Mouse (Mus musculus) bone marrow macrophage, adult 2 months (primary cell): ENCODE results near the gene Avpr1b. TPM values are rescaled to one million over a fixed set of nuclear protein-coding genes. Genes with fewer than 3 reads are reported as not detected.

Experiments used
- H3K27ac ChIP-seq: 2 replicates; pipeline ENCODE4 v1.5.1; 2012; ENCODE audit warnings: low read depth, low read length; ENCODE audit not compliant: insufficient read depth
- H3K4me1 ChIP-seq: 2 replicates; pipeline ENCODE4 v1.6.1; 2012; ENCODE audit warnings: low read length; ENCODE audit not compliant: control insufficient read depth, insufficient read depth
- H3K4me3 ChIP-seq: 2 replicates; pipeline ENCODE4 v1.5.1; 2012; ENCODE audit warnings: mild to moderate bottlenecking, low read length, moderate library complexity; ENCODE audit not compliant: insufficient read depth
- CTCF ChIP-seq: IDR thresholded peaks from 2 replicates; pipeline ENCODE4 v1.5.1; 2012; ENCODE audit warnings: low read depth, mild to moderate bottlenecking, low read length, moderate library complexity
- POLR2A ChIP-seq: IDR thresholded peaks from 2 replicates; pipeline ENCODE4 v1.6.1; 2012; ENCODE audit warnings: mild to moderate bottlenecking, low read depth, low read length, borderline replicate concordance
- polyA plus RNA-seq: library from polyadenylated mRNA; stranded (reverse); fragments of >200 nt; gene quantifications from 2 replicates; pipeline ENCODE4 v1.2.4, GENCODE M21; 2012; ENCODE audit not compliant: missing spikeins, insufficient read depth, insufficient read length

The Avpr1b gene
- polyA plus RNA-seq, 1 experiment, result not detected

DNA sequence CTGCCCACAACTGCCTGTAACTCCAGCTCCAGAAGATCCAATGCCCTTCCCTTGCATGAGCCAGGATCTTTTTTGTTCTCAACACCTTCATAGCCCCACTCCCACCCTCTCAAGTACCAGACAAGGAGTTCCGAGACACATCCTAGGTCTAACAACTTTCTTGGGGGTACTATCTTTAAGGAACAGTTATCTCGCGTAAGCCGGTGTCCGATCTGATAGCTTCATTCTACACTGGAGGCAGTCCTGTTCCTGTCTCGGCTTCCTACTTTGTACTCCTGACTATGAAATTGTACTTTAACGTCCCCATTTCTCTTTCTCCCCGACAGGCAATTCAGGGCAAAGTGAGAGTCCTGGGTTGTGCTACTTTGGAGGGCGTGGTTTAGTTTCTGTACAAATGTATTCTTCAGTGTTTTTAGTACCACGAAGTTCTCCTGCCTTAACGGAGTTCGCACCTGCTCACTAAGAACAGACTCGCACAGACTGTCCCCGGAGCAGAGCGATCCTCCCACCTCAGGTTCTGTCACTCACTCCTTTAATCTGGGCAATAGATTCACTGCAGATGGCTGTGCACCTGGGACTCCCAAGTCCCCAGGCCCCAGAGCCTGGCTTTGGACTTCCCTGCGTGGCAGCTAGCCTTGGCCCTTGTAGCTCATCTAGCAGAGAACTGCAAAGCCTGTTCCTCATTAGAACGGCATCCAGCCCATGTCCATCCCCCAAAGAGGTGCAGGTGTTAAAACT lies 19.9 kb upstream of the Avpr1b start:
- no peaks in the 10 kb centered on the region for H3K4me1 ChIP-seq
- TF ChIP-seq CTCF (no peak), POLR2A (no peak)
- no peak overlapping the region for H3K4me3 ChIP-seq
- H3K27ac ChIP-seq, result no peak overlapping the region

DNA sequence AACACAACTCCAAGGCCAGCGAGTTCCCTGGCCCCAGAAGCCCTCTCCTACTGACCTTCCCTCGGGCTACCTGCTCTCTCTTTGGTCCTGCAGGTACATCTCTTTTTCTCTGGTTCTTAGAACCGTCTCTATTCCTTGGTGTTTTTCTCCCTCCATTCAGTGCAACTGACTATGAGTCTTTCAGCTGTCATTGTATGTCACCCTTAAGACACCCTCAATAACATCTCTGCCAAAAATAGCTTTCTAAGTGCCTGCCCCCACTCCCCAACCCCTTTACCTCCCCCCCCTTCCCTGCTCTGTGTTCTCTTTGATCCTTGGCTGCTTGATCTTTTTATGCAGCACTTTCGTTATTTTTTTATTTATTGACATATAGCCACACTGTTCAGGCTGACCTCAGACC lies 18.6 kb upstream of the Avpr1b start:
- TF ChIP-seq POLR2A (no peak), CTCF (no peak)
- H3K4me3 ChIP-seq, result no peak overlapping the region
- H3K27ac ChIP-seq, result no peak overlapping the region
- H3K4me1 ChIP-seq, result no peaks in the 10 kb centered on the region

DNA sequence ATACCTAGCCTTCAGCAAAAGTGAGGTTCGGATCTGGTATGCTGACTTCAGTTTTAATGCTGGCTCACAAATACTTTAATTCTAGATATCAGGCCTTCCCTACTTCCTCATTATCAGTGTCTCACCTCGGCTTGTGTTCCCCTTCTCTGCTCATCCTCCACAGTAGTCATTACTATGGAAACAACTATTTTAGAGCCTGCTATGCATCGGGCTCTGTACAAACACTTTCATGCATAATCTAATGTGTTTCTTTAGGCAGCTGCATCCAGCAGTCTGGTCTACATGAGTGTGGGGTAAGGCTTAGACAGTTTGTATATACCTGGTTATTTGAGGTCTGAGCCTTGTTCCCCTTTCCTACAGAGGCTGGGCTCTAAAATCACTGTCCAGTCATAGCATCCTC lies 15.4 kb upstream of the Avpr1b start:
- Histone ChIP-seq H3K27ac (no peak overlapping the region), H3K4me1 (peaks cover 3% of the 10 kb centered on the region; the same call in 1 of the 2 replicates), H3K4me3 (no peak overlapping the region)
- TF ChIP-seq POLR2A (no peak), CTCF (no peak)

DNA sequence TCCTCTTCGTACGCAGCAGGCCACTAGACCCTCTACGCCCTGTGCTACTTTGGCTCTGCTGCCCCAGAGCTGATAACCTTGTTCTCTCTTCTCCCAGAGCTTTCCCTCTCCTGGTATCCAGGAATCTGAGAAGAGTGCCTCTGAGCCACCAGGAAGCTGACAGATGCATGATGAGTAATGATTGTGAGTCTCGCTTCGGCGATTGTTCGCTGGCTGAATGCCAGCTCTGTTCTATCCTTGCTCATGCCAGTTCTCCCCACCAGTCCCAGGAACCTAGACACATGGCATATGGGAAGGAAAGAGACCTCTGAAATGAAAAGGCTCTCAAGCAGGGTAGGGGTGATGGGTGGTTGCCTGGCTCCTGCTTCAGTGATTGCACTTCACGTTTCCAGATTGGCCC lies 12.2 kb upstream of the Avpr1b start:
- Histone ChIP-seq H3K4me1 (peaks cover 3% of the 10 kb centered on the region; the same call in 1 of the 2 replicates), H3K27ac (no peak overlapping the region), H3K4me3 (no peak overlapping the region)
- TF ChIP-seq POLR2A, result no peak
- no peak for TF ChIP-seq CTCF

DNA sequence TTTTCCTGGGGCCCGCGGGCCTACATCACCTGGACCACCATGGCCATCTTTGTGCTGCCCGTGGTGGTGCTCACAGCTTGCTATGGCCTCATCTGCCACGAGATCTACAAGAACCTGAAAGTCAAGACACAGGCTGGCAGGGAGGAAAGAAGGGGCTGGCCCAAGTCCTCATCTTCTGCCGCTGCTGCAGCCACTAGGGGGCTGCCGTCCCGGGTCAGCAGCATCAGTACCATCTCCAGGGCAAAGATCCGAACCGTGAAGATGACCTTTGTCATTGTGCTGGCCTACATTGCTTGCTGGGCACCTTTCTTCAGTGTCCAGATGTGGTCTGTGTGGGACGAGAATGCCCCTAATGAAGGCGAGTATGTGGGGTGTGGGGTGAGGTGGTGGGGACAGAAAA lies 1.3 kb downstream of the Avpr1b start:
- Histone ChIP-seq H3K4me1 (no peaks in the 10 kb centered on the region), H3K27ac (no peak overlapping the region), H3K4me3 (no peak overlapping the region)
- TF ChIP-seq CTCF (peak; percentile 17; the same call in 1 of the 2 replicates), POLR2A (no peak)

DNA sequence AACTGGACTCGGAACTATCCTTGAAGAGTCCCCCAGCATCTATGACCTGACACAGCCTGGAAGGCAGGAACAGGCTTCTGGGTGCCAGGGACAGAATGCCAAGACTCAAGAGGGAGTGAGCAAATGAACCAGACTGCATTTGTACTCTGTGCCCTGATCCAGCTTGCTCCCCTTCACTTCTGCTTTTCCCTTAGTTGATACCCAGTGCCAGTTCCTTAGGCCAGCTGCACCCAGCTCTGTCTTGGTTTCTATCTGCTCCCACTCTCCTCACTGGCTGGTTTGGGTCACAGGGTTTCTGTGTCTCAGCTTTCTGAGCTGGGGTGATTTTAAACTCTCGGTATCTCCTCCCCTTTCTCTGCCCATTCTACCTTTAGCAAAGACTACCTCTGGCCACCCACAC lies 7.7 kb downstream of the Avpr1b start:
- no peak overlapping the region for H3K4me3 ChIP-seq
- H3K4me1 ChIP-seq, result no peaks in the 10 kb centered on the region
- TF ChIP-seq CTCF (no peak), POLR2A (no peak)
- no peak overlapping the region for H3K27ac ChIP-seq

DNA sequence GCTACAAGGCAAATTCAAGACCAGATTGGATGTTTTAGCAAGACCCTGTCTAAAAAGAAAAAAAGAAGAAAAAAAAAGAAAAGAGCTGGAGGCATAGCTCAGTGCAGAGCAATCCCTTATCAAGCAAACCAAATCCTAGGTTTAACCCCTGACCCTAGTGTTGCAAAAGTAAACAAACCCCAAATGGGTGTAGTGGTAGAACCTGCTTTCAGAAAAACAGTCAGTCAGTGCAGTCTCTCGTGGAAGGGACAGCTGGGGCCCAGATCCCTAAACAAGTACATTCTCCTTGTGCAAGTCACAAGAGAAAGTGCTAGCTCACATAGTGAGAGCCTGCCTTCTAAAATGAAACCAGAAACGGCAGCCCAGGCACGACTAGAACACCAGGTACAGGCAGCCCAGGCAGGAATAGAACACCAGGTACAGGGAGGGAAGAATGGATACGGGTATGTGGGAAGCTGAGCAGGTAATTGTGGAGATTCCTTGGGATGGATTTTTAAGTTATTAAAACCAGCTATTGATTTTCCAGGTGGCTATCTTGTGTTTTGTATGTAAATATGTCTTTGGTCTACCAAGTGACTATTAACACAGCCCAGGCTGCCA lies 13.6 kb downstream of the Avpr1b start:
- no peaks in the 10 kb centered on the region for H3K4me1 ChIP-seq
- no peak for TF ChIP-seq CTCF
- no peak for TF ChIP-seq POLR2A
- no peak overlapping the region for H3K27ac ChIP-seq
- no peak overlapping the region for H3K4me3 ChIP-seq

DNA sequence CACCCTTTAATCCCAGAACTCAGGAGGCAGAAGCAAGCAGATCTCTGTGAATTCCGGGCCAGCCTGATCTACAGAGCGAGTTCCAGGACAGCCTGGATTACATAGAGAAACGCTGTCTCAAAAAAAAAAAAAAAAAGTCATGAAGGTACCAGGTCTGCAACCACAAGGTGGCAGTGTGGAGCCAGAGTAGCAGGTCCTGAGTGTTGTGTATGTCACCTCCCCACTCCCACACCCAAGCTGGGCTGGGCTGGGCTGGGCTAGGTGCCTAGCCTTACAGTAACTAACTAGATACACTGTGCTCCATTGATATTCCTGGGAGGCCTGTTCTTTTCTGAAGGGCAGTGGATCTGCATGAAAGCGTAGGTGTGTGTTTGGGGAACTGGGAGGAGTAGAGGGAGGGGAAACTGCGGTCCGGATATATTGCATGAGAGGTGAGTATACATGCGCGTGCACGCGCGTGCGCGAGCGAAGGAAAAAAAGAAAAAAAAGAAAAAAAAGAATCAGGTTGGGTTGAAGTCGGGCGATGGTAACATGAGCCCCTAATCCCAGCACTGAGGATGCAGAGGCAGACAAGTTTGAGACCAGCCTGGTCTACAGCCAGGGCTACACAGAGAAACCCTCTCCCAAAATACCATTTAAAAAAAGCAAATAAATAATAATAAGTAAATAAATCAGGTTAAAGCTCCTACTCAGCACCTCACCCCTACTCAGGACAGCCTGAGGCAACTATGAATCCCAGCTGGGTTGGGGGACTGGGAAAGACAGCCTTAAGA lies 14.5 kb downstream of the Avpr1b start:
- no peak overlapping the region for H3K27ac ChIP-seq
- no peaks in the 10 kb centered on the region for H3K4me1 ChIP-seq
- TF ChIP-seq POLR2A, result no peak
- TF ChIP-seq CTCF, result peak; percentile 68; the same call in 1 of the 2 replicates
- no peak overlapping the region for H3K4me3 ChIP-seq

DNA sequence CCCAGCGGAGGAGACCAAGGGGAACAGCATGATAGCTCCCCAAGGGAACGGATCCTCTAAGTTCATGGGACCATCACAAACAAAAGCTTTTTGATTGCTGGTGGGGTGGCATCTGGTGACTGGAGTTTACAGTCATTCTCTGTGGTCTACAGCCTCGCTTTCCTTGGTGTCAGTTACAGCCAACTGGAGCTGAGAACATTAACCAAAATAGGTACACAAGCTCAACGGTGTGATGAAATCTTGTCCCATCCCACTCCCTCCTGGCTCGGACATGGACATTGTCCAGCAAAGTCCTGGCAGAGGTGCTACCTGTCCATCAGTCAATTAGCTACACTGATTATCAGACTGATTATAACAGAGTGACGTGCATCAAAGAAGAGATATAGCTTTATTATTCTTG lies 15.6 kb downstream of the Avpr1b start:
- Histone ChIP-seq H3K4me1 (no peaks in the 10 kb centered on the region), H3K27ac (no peak overlapping the region)
- TF ChIP-seq CTCF (no peak), POLR2A (no peak)

DNA sequence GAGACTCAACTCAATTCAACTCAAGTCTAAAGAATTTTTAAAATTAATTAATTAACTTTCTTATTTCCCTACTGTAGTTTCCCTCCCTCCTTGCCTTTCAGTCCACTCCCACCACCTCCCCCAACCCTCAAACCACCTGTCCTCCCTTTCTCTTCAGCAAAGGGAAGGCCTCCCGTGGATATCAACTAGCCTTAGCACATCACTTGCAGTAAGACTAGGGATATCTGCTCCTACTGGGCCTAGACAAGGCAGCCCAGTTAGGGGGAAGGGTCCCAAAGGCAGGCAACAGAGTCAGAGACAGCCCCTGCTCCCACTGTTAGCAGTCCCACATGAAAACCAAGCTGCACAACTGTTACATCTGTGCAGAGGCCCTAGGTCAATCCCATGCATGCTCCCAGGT lies 17.1 kb downstream of the Avpr1b start:
- H3K4me1 ChIP-seq, result no peaks in the 10 kb centered on the region
- no peak overlapping the region for H3K27ac ChIP-seq
- no peak overlapping the region for H3K4me3 ChIP-seq
- TF ChIP-seq CTCF, result no peak
- TF ChIP-seq POLR2A, result no peak

More for the DNA sequence above, 15.6 kb downstream of the Avpr1b start:
- no peak overlapping the region for H3K4me3 ChIP-seq
